Mouse (Mus musculus) cerebellum, adult 9-11 months (tissue): Measurements from ENCODE around the gene Hgd.

Experiments
- DNase-seq: peaks from one replicate; pipeline ENCODE4 v3.0.0; 2022

Gene Hgd

GRCm38 (mm10) chr16:37579994-37580393, at the start of gene Hgd:
Hgd (plus strand) TSS chr16:37580153.
- DNase-seq, result no peak

- DNase-seq, result no peak
Measured at GRCm38 (mm10) chr16:37530170-37530569, 49.8 kb upstream of the Hgd start.

GRCm38 (mm10) chr16:37532046-37532445, 47.9 kb upstream of the Hgd start:
- no peak for DNase-seq

- DNase-seq, result no peak
Measured at GRCm38 (mm10) chr16:37533369-37534068, 46.4 kb upstream of the Hgd start.

GRCm38 (mm10) chr16:37539240-37539610, 40.7 kb upstream of the Hgd start:
- no peak for DNase-seq

GRCm38 (mm10) chr16:37539611-37540580, 40.1 kb upstream of the Hgd start, which contains the start of the genes Gtf2e1 and Rabl3:
Gtf2e1 (minus strand) TSS chr16:37539789.
Rabl3 (plus strand) TSS chr16:37539885.
- DNase-seq, result peak; percentile 99

- DNase-seq, result peak; percentile 39
Measured at GRCm38 (mm10) chr16:37540776-37541175, 39.2 kb upstream of the Hgd start.

GRCm38 (mm10) chr16:37546312-37546711, 33.6 kb upstream of the Hgd start:
- no peak for DNase-seq

- no peak for DNase-seq
Measured at GRCm38 (mm10) chr16:37550266-37550665, 29.7 kb upstream of the Hgd start.

- DNase-seq, result no peak
Measured at GRCm38 (mm10) chr16:37550981-37551380, 29.0 kb upstream of the Hgd start.

GRCm38 (mm10) chr16:37552824-37553223, 27.1 kb upstream of the Hgd start:
- DNase-seq, result no peak

GRCm38 (mm10) chr16:37562414-37562813, 17.5 kb upstream of the Hgd start:
- no peak for DNase-seq

- DNase-seq, result no peak
Measured at GRCm38 (mm10) chr16:37562961-37563360, 17.0 kb upstream of the Hgd start.

GRCm38 (mm10) chr16:37565117-37565516, 14.8 kb upstream of the Hgd start:
- DNase-seq, result no peak

GRCm38 (mm10) chr16:37566107-37566506, 13.8 kb upstream of the Hgd start:
- DNase-seq, result no peak

GRCm38 (mm10) chr16:37567113-37568050, 12.6 kb upstream of the Hgd start:
- DNase-seq, result no peak

- no peak for DNase-seq
Measured at GRCm38 (mm10) chr16:37571554-37571953, 8.4 kb upstream of the Hgd start.

GRCm38 (mm10) chr16:37572117-37572754, 7.7 kb upstream of the Hgd start:
- no peak for DNase-seq

- no peak for DNase-seq
Measured at GRCm38 (mm10) chr16:37573061-37573460, 6.9 kb upstream of the Hgd start.

- DNase-seq, result no peak
Measured at GRCm38 (mm10) chr16:37575325-37575724, 4.6 kb upstream of the Hgd start.

GRCm38 (mm10) chr16:37579591-37579990, 362 bp upstream of the Hgd start:
- DNase-seq, result no peak

- no peak for DNase-seq
Measured at GRCm38 (mm10) chr16:37580651-37581050, 698 bp downstream of the Hgd start.
